Mouse (Mus musculus) lung, embryonic 16.5 days (tissue): ENCODE measurements around the gene Rpap3. TPM values are rescaled to one million over a fixed set of nuclear protein-coding genes. Genes with fewer than 3 reads are reported as not detected.

Experiments used
- ATAC-seq: fragments of 200-750 bp; cut with Nextera tagmentation; 2 replicates; pipeline ENCODE4 v1.8.0; 2017; ENCODE audit warnings: low read depth, mild to moderate bottlenecking, moderate library complexity
- H3K27ac ChIP-seq: fragments of 300-500 bp; sonication (generic); 2 replicates; pipeline ENCODE4 v1.5.1; 2014; ENCODE audit warnings: mild to moderate bottlenecking, control low read depth, low read length
- H3K27me3 ChIP-seq: fragments of 300-500 bp; sonication (generic); 2 replicates; pipeline ENCODE4 v1.6.1; 2014; ENCODE audit warnings: low read depth, low read length, mixed read lengths; ENCODE audit not compliant: control insufficient read depth, insufficient read depth
- H3K36me3 ChIP-seq: fragments of 300-500 bp; sonication (generic); 2 replicates; pipeline ENCODE4 v1.6.1; 2014; ENCODE audit warnings: low read length; ENCODE audit not compliant: control insufficient read depth, insufficient read depth
- H3K4me1 ChIP-seq: fragments of 300-500 bp; sonication (generic); replicated peaks from 2 replicates; pipeline ENCODE4 v1.6.1; 2014; ENCODE audit warnings: low read length, mixed read lengths; ENCODE audit not compliant: control insufficient read depth, insufficient read depth
- H3K4me2 ChIP-seq: fragments of 300-500 bp; sonication (generic); 2 replicates; pipeline ENCODE4 v1.6.1; 2014; ENCODE audit warnings: low read depth, low read length, control low read depth
- H3K4me3 ChIP-seq: fragments of 300-500 bp; sonication (generic); 2 replicates; pipeline ENCODE4 v1.5.1; 2014; ENCODE audit warnings: mild to moderate bottlenecking, low read length, control low read depth
- H3K9ac ChIP-seq: fragments of 300-500 bp; sonication (generic); 2 replicates; pipeline ENCODE4 v1.6.1; 2014; ENCODE audit warnings: low read length, control low read depth
- H3K9me3 ChIP-seq: fragments of 300-500 bp; sonication (generic); 2 replicates; pipeline ENCODE4 v1.6.1; 2016; ENCODE audit warnings: low read length; ENCODE audit not compliant: control insufficient read depth
- WGBS: fragments of 180-500 bp; shearing (Covaris S2); extraction: QIAGEN DNeasy Blood & Tissue Kit; methylation state at CpG from one replicate; pipeline ENCODE4 v1.1.7; 2014; 5-methylcytosine and 5-hydroxymethylcytosine counted together
- polyA plus RNA-seq: library from polyadenylated mRNA; unstranded; fragments of >200 nt; fragmentation: Nextera tagmentation; extraction: Ambion mirVana; gene quantifications from 2 replicates; pipeline ENCODE4 v1.2.1, GENCODE M21; 2015

Rpap3 gene
- polyA plus RNA-seq, 1 experiment from 2014 or later = 25.2 TPM

GRCm38 (mm10) chr15:97727048-97727447 lies 21.4 kb upstream of the Rpap3 start:
- WGBS = 45% methylated on average over 8 of the region's 8 CpGs
- H3K27ac ChIP-seq = no peak overlapping the region
- no peak overlapping the region for H3K4me2 ChIP-seq
- H3K4me1 ChIP-seq = no peaks in the 10 kb centered on the region
- H3K36me3 ChIP-seq = no peaks in the 10 kb centered on the region
- no peaks in the 10 kb centered on the region for H3K27me3 ChIP-seq
- no peak overlapping the region for H3K4me3 ChIP-seq
- H3K9ac ChIP-seq = no peak overlapping the region
- no peaks in the 10 kb centered on the region for H3K9me3 ChIP-seq
- 0 out of 2 replicates have a peak, but pooled peaks have one; percentile 50 for ATAC-seq

- WGBS = 79% methylated on average over 13 of the region's 13 CpGs
- no peak overlapping the region for H3K4me3 ChIP-seq
- no peaks in the 10 kb centered on the region for H3K4me1 ChIP-seq
- H3K27ac ChIP-seq = no peak overlapping the region
- no peaks in the 10 kb centered on the region for H3K27me3 ChIP-seq
- no peaks in the 10 kb centered on the region for H3K36me3 ChIP-seq
- no peak overlapping the region for H3K4me2 ChIP-seq
- H3K9ac ChIP-seq = no peak overlapping the region
- no peaks in the 10 kb centered on the region for H3K9me3 ChIP-seq
- no peak for ATAC-seq
Observed at GRCm38 (mm10) chr15:97726310-97726709, 20.7 kb upstream of the Rpap3 start.

GRCm38 (mm10) chr15:97725198-97725785 lies 19.7 kb upstream of the Rpap3 start:
- no peak overlapping the region for H3K27ac ChIP-seq

GRCm38 (mm10) chr15:97724346-97725197 lies 18.9 kb upstream of the Rpap3 start:
- no peak overlapping the region for H3K4me3 ChIP-seq
- no peaks in the 10 kb centered on the region for H3K4me1 ChIP-seq
- no peak overlapping the region for H3K27ac ChIP-seq
- H3K27me3 ChIP-seq = no peaks in the 10 kb centered on the region
- 80% methylated on average over 17 of the region's 17 CpGs for WGBS
- no peak for ATAC-seq
- H3K9ac ChIP-seq = no peak overlapping the region
- H3K4me2 ChIP-seq = no peak overlapping the region
- H3K36me3 ChIP-seq = no peaks in the 10 kb centered on the region
- H3K9me3 ChIP-seq = no peaks in the 10 kb centered on the region

More at GRCm38 (mm10) chr15:97725198-97725785, 19.7 kb upstream of the Rpap3 start:
- H3K36me3 ChIP-seq = no peaks in the 10 kb centered on the region
- H3K9ac ChIP-seq = no peak overlapping the region
- H3K9me3 ChIP-seq = no peaks in the 10 kb centered on the region
- H3K4me1 ChIP-seq = no peaks in the 10 kb centered on the region
- 64% methylated on average over 6 of the region's 6 CpGs for WGBS
- H3K27me3 ChIP-seq = no peaks in the 10 kb centered on the region
- no peak overlapping the region for H3K4me3 ChIP-seq
- ATAC-seq = no peak
- no peak overlapping the region for H3K4me2 ChIP-seq

GRCm38 (mm10) chr15:97723536-97724345 lies 18.1 kb upstream of the Rpap3 start:
- no peak overlapping the region for H3K4me2 ChIP-seq
- H3K36me3 ChIP-seq = no peaks in the 10 kb centered on the region
- no peak for ATAC-seq
- H3K27me3 ChIP-seq = no peaks in the 10 kb centered on the region
- 80% methylated on average over 6 of the region's 6 CpGs for WGBS
- no peaks in the 10 kb centered on the region for H3K4me1 ChIP-seq
- no peaks in the 10 kb centered on the region for H3K9me3 ChIP-seq
- no peak overlapping the region for H3K4me3 ChIP-seq
- no peak overlapping the region for H3K9ac ChIP-seq
- H3K27ac ChIP-seq = no peak overlapping the region

- no peaks in the 10 kb centered on the region for H3K27me3 ChIP-seq
- no peak overlapping the region for H3K9ac ChIP-seq
- 0 out of 2 replicates have a peak, but pooled peaks cover 2% of the 10 kb centered on the region for H3K4me1 ChIP-seq
- 70% methylated on average over 15 of the region's 15 CpGs for WGBS
- H3K4me3 ChIP-seq = no peak overlapping the region
- no peaks in the 10 kb centered on the region for H3K36me3 ChIP-seq
- ATAC-seq = no peak
- no peaks in the 10 kb centered on the region for H3K9me3 ChIP-seq
- H3K27ac ChIP-seq = no peak overlapping the region; the same call in 1 of the 2 replicates
- H3K4me2 ChIP-seq = no peak overlapping the region
Observed at GRCm38 (mm10) chr15:97721008-97721701, 15.5 kb upstream of the Rpap3 start.

- no peak overlapping the region for H3K9ac ChIP-seq
- H3K36me3 ChIP-seq = no peaks in the 10 kb centered on the region
- no peaks in the 10 kb centered on the region for H3K9me3 ChIP-seq
- no peak overlapping the region for H3K4me2 ChIP-seq
- peak; percentile 42; the same call in 1 of the 2 replicates for ATAC-seq
- H3K27me3 ChIP-seq = no peaks in the 10 kb centered on the region
- H3K4me1 ChIP-seq = 0 out of 2 replicates have a peak, but pooled peaks cover 2% of the 10 kb centered on the region
- WGBS = 61% methylated on average over 12 of the region's 12 CpGs
- no peak overlapping the region for H3K4me3 ChIP-seq
- H3K27ac ChIP-seq = peak overlapping the region; percentile 69
Observed at GRCm38 (mm10) chr15:97720026-97720675, 14.5 kb upstream of the Rpap3 start.

GRCm38 (mm10) chr15:97719494-97719893 lies 13.9 kb upstream of the Rpap3 start:
- WGBS = 90% methylated on average over 12 of the region's 12 CpGs
- no peak overlapping the region for H3K4me3 ChIP-seq
- no peak overlapping the region for H3K9ac ChIP-seq
- no peak overlapping the region for H3K4me2 ChIP-seq
- H3K4me1 ChIP-seq = 0 out of 2 replicates have a peak, but pooled peaks cover 2% of the 10 kb centered on the region
- no peaks in the 10 kb centered on the region for H3K9me3 ChIP-seq
- H3K27me3 ChIP-seq = no peaks in the 10 kb centered on the region
- H3K27ac ChIP-seq = no peak overlapping the region; the same call in none of the 2 replicates
- no peak for ATAC-seq
- H3K36me3 ChIP-seq = no peaks in the 10 kb centered on the region
